Mouse (Mus musculus) myocyte (in vitro differentiated cells): ENCODE measurements around the gene P2rx4.

Source experiments
- CEBPB ChIP-seq: IDR thresholded peaks from 2 replicates; pipeline ENCODE4 v1.6.1; 2011; ENCODE audit warnings: mild to moderate bottlenecking, moderate library complexity; ENCODE audit not compliant: poor library complexity, insufficient read depth, severe bottlenecking
- E2F4 ChIP-seq: IDR thresholded peaks from one replicate; pipeline ENCODE4 v1.6.1; 2011; ENCODE audit warnings: mild to moderate bottlenecking, control low read depth, moderate library complexity; ENCODE audit not compliant: insufficient read depth
- MAX ChIP-seq: IDR thresholded peaks from one replicate; pipeline ENCODE4 v1.6.1; 2011; ENCODE audit warnings: low read depth, mild to moderate bottlenecking, control low read depth
- POLR2A ChIP-seq: IDR thresholded peaks from one replicate; pipeline ENCODE4 v1.6.1; 2011; ENCODE audit warnings: low read depth, mild to moderate bottlenecking, control low read depth, moderate library complexity; ENCODE audit not compliant: insufficient read length
- REST ChIP-seq: IDR thresholded peaks from one replicate; pipeline ENCODE4 v1.6.1; 2011; ENCODE audit warnings: mild to moderate bottlenecking, control low read depth, moderate library complexity; ENCODE audit not compliant: insufficient read depth, insufficient read length
- TCF12 ChIP-seq: IDR thresholded peaks from one replicate; pipeline ENCODE4 v1.6.1; 2011; ENCODE audit warnings: mild to moderate bottlenecking, control low read depth; ENCODE audit not compliant: poor library complexity, insufficient read depth, severe bottlenecking

- TF ChIP-seq REST = no peak
- peak; percentile 77 for TF ChIP-seq CEBPB
- no peak for TF ChIP-seq E2F4
- TF ChIP-seq POLR2A = no peak
- TF ChIP-seq TCF12 = no peak
- no peak for TF ChIP-seq MAX
These were observed 63.5 kb downstream of the P2rx4 start for GRCm38 (mm10) chr5:122770806-122771261.
